Mouse (Mus musculus): Measurements from ENCODE around the gene Gm21985. TPM values are rescaled to one million over a fixed set of nuclear protein-coding genes. Genes with fewer than 3 reads are reported as not detected.
A peak's percentile ranks its signal among the peaks of the same experiment; 100 is the strongest.

The Gm21985 gene
- polyA plus RNA-seq, 1 experiment from 2014 or later = not detected

DNA sequence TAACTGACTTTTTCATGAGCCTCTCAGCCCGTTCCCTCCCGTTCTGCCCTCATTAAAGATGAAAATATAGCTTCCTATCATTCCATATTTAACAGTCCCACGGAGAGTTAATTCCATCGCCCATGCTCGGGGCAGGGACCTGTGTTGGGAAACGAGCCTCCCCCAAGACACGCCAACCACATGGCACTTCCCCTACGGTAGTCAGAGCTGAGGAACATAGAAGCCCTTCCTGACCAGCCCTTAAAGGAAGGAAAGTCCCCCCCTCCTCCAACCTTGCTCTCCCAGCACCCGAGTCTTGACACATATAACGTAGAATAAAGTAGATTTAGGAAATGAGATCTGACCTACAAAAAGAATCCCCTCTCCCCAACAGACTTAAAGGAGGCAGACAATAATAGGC, 18.8 kb upstream of the Gm21985 start:
- Histone ChIP-seq H3K9ac (ENCODE audit: low read depth, low read length) (no peak overlapping the region), H3K27ac (ENCODE audit: low read depth, low read length) (no peak overlapping the region), H3K4me2 (replicated peaks; ENCODE audit: low read depth) (no peak overlapping the region), H3K9me3 (ENCODE audit: control insufficient read depth) (no peaks in the 10 kb centered on the region), H3K36me3 (ENCODE audit: control insufficient read depth, insufficient read depth) (peaks cover 15% of the 10 kb centered on the region; the same call in 1 of the 2 replicates), H3K27me3 (replicated peaks; ENCODE audit: control insufficient read depth, insufficient read depth, low read length) (no peaks in the 10 kb centered on the region), H3K4me1 (replicated peaks; ENCODE audit: control insufficient read depth, insufficient read depth, low read length) (no peaks in the 10 kb centered on the region; the same call in 1 of the 2 replicates), H3K4me3 (ENCODE audit: low read depth, low read length) (no peak overlapping the region)
- ATAC-seq = no peak
- no peak for TF ChIP-seq CTCF (IDR thresholded peaks at IDR 0.05; ENCODE audit: low read depth)
- 86% methylated on average over 10 of the region's 10 CpGs for WGBS

DNA sequence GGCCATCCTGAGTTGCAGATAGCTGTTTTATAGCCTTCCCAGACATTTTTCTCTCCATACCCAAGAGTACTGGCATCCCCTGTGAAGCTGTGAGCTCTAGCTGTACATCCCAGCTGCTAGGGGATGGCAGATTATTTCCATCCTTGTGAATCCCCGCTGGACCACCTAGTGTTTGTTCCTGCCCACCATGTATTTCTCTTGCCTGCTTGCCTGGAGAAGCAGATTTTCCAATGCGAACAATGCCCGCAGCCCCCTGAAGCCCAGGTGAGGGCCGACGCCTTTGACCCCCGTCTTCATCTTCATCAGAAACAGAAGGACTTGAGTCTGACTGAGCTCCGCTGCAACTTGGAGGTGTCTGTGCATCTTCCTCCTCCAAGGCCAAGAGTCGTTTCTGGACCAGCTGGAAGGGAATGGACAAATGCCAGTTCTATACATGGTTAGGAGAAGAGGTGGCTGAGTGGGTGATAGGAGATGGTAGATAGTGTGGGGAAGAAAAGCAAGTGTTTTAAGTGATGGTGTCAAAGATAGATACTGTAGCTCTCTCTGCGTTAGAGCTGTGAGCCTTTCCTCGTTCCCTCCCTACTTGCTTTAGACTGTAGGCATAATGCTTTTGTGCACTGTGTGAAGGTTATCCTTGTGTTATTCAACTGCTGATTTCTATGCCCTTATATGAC, 16.2 kb upstream of the Gm21985 start:
- Histone ChIP-seq H3K27me3 (replicated peaks; ENCODE audit: control insufficient read depth, insufficient read depth, low read length) (no peaks in the 10 kb centered on the region), H3K4me3 (ENCODE audit: low read depth, low read length) (no peak overlapping the region), H3K4me1 (replicated peaks; ENCODE audit: control insufficient read depth, insufficient read depth, low read length) (no peaks in the 10 kb centered on the region), H3K9me3 (ENCODE audit: control insufficient read depth) (no peaks in the 10 kb centered on the region), H3K9ac (ENCODE audit: low read depth, low read length) (no peak overlapping the region), H3K27ac (ENCODE audit: low read depth, low read length) (no peak overlapping the region), H3K36me3 (ENCODE audit: control insufficient read depth, insufficient read depth) (0 out of 2 replicates have a peak, but pooled peaks cover 4% of the 10 kb centered on the region), H3K4me2 (replicated peaks; ENCODE audit: low read depth) (no peak overlapping the region)
- ATAC-seq = no peak
- no peak for TF ChIP-seq CTCF (IDR thresholded peaks at IDR 0.05; ENCODE audit: low read depth)
- 91% methylated on average over 10 of the region's 10 CpGs for WGBS

GRCm38 (mm10) chr2:112254675-112255515, 11.2 kb upstream of the Gm21985 start:
- no peak overlapping the region for H3K27ac ChIP-seq (ENCODE audit: low read depth, low read length)
- peak; percentile 87 for ATAC-seq
- H3K27me3 ChIP-seq (replicated peaks; ENCODE audit: control insufficient read depth, insufficient read depth, low read length) = no peaks in the 10 kb centered on the region
- H3K9me3 ChIP-seq (ENCODE audit: control insufficient read depth) = no peaks in the 10 kb centered on the region
- H3K4me1 ChIP-seq (replicated peaks; ENCODE audit: control insufficient read depth, insufficient read depth, low read length) = no peaks in the 10 kb centered on the region
- H3K9ac ChIP-seq (ENCODE audit: low read depth, low read length) = no peak overlapping the region
- no peak overlapping the region for H3K4me2 ChIP-seq (replicated peaks; ENCODE audit: low read depth)
- no peaks in the 10 kb centered on the region for H3K36me3 ChIP-seq (ENCODE audit: control insufficient read depth, insufficient read depth)
- TF ChIP-seq CTCF (IDR thresholded peaks at IDR 0.05; ENCODE audit: low read depth) = no peak
- 24% methylated on average over 7 of the region's 7 CpGs for WGBS
- H3K4me3 ChIP-seq (ENCODE audit: low read depth, low read length) = no peak overlapping the region

DNA sequence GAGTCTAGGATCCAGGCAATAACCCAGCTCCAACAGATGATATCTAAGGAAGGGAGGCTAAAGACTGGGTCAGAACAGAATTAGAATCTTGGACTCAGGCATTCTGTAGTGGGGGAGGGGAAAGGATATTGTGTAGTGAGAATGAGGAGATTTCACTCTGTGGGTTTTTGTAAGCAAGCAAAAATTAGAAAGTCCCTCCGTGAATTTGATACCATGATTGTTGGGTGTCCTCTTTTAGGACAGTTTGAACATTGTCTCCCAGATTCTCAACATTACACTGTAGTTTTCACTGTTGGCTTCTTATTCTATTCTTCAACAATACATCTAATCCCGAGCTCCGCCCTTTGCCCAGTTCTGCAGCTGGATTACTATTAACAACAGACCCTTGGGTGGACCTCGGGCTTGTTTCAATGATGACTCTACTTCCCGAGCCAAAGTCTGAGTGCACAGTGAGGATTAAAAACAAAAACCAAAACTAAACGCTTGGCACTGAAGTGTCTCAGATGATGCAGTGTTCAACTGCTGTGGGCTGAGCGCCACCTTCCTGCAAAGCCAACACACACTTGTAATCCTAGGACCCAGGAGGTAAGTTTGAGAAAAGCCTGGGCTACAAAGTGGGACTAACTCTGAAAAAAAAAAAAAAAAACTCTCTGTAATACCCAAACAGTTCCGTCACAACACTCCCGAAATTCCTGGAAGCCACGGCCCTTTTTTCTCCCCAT, 6.7 kb upstream of the Gm21985 start, which contains the start of gene Nutm1:
Gene Nutm1 (minus strand): TSS at position 51 of the 722 bp plus-strand sequence.
- 65% methylated on average over 10 of the region's 10 CpGs for WGBS
- no peaks in the 10 kb centered on the region for H3K36me3 ChIP-seq (ENCODE audit: control insufficient read depth, insufficient read depth)
- peak; percentile 61 for TF ChIP-seq CTCF (IDR thresholded peaks at IDR 0.05; ENCODE audit: low read depth)

GRCm38 (mm10) chr2:112261748-112262653, 4.1 kb upstream of the Gm21985 start, which contains the start of gene Nop10:
TSS of gene Nop10 (plus strand) at chr2:112261926.
- WGBS = under 1% methylated on average over 36 of the region's 36 CpGs
- no peaks in the 10 kb centered on the region for H3K9me3 ChIP-seq (ENCODE audit: control insufficient read depth)
- H3K4me3 ChIP-seq (ENCODE audit: low read depth, low read length) = peak within 1 kb of the TSS; percentile 70
- peak within 1 kb of the TSS; percentile 79 for H3K4me2 ChIP-seq (replicated peaks; ENCODE audit: low read depth)
- TF ChIP-seq CTCF (IDR thresholded peaks at IDR 0.05; ENCODE audit: low read depth) = peak; percentile 95
- peak within 1 kb of the TSS; percentile 51 for H3K9ac ChIP-seq (ENCODE audit: low read depth, low read length)
- ATAC-seq = peak; percentile 50
- H3K27me3 ChIP-seq (replicated peaks; ENCODE audit: control insufficient read depth, insufficient read depth, low read length) = no peaks in the 10 kb centered on the region
- H3K27ac ChIP-seq (ENCODE audit: low read depth, low read length) = peak within 1 kb of the TSS; percentile 73
- no peaks in the 10 kb centered on the region; the same call in 1 of the 2 replicates for H3K4me1 ChIP-seq (replicated peaks; ENCODE audit: control insufficient read depth, insufficient read depth, low read length)
- no peaks in the 10 kb centered on the region for H3K36me3 ChIP-seq (ENCODE audit: control insufficient read depth, insufficient read depth)

More for the DNA sequence above, 6.7 kb upstream of the Gm21985 start, which contains the start of gene Nutm1:
- Histone ChIP-seq H3K27me3 (replicated peaks; ENCODE audit: control insufficient read depth, insufficient read depth, low read length) (no peaks in the 10 kb centered on the region), H3K4me3 (ENCODE audit: low read depth, low read length) (no peak within 1 kb of the TSS), H3K9ac (ENCODE audit: low read depth, low read length) (no peak within 1 kb of the TSS), H3K9me3 (ENCODE audit: control insufficient read depth) (no peaks in the 10 kb centered on the region), H3K4me1 (replicated peaks; ENCODE audit: control insufficient read depth, insufficient read depth, low read length) (no peaks in the 10 kb centered on the region), H3K4me2 (replicated peaks; ENCODE audit: low read depth) (no peak within 1 kb of the TSS), H3K27ac (ENCODE audit: low read depth, low read length) (no peak within 1 kb of the TSS)
- ATAC-seq = no peak
